Mouse (Mus musculus) neutrophil, adult 5-6 weeks (primary cell): ENCODE data around the gene Golph3l. TPM values are rescaled to one million over a fixed set of nuclear protein-coding genes. Genes with fewer than 3 reads are reported as not detected.
A peak's percentile ranks its signal among the peaks of the same experiment; 100 is the strongest.
"Not testable (repeated sequence)": the region's sequence is repeated elsewhere in the genome, so short reads cannot be mapped to it uniquely, and the experiment has no call there.

Experiments
- ATAC-seq: fragments of 151-379, 151-347 bp; 2 replicates; pipeline ENCODE4 v1.8.0; 2017; ENCODE audit warnings: mild to moderate bottlenecking, moderate TSS enrichment; ENCODE audit not compliant: insufficient number of reproducible peaks, poor library complexity, low FRiP score, severe bottlenecking; ENCODE audit errors: extremely low read depth
- total RNA-seq: library from RNA; stranded (forward); fragments of 200-1000 nt; gene quantifications from 2 replicates; pipeline ENCODE4 v1.2.3, GENCODE M21; 2017

The Golph3l gene
- total RNA-seq, 1 experiment from 2014 or later, result 34.0 TPM

- ATAC-seq, result peak; percentile 34
Measured at GRCm38 (mm10) chr3:95652204-95652811, 63.6 kb downstream of the Golph3l start.

- no peak for ATAC-seq
Measured at GRCm38 (mm10) chr3:95652871-95653270, 64.1 kb downstream of the Golph3l start.

DNA sequence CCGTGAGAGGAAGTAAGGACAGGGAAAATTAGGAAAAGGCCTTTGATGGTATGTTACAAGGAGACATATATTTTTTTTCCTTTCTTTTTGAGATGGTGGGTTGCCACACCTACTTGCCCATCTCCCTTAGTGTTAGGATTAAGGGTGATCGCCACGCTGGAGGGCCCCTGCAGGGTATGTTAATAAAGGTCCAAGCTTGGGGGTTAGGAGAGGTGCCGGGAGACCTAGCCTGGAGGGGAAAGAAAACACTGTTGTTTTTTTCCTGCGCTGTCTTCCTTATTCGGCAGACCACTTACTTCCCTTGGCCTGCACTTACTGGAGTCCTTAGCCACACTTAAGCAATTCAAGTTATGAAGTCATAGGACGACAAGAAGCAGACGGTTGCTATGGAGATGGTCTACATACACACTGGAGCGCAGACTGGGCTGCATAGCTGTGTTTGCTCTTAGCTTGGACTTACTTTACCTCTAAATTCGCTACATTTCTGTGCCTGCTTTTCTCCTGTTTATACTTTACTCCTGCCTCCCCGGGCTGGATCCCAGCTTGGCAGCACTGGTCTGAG, 64.8 kb downstream of the Golph3l start:
- ATAC-seq, result peak; percentile 47

DNA sequence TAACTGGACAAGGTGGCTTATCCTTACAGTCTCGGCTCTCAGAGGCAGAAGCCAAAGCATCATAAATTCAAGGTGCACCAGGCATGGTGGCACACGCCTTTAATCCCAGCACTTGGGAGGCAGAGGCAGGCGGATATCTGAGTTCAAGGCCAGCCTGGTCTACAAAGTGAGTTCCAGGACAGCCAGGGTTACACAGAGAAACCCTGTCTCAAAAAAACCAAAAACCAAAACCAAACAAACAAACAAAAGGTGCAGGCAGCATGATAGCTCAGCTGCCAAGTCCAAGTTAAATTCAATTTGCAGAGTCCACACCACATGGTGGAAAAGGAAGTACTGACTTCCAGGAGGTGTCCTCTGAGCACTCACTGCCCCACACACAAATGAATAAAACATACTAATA, 65.6 kb downstream of the Golph3l start:
- not testable (repeated sequence) for ATAC-seq

- no peak for ATAC-seq
Measured at GRCm38 (mm10) chr3:95655437-95655836, 66.7 kb downstream of the Golph3l start.

DNA sequence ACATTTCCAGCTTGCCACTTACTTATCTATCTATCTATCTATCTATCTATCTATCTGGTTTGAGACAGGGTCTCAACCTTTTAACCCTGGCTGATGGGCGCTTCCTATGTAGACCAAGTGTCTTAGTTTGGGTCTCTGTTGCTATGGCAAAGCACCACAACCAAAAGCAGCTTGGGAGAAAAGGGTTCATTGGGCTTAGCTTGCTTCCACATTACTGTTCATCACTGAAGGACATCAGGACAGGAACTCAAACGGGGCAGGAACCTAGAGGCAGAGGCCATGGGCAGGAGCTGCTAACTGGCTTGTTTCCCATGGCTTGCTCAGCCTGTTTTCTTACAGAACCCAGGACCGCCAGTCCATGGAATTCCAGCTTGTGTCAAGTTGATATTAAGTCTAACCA, 68.4 kb downstream of the Golph3l start:
- ATAC-seq, result no peak

- ATAC-seq, result no peak
Measured at GRCm38 (mm10) chr3:95657711-95658110, 69.0 kb downstream of the Golph3l start.

DNA sequence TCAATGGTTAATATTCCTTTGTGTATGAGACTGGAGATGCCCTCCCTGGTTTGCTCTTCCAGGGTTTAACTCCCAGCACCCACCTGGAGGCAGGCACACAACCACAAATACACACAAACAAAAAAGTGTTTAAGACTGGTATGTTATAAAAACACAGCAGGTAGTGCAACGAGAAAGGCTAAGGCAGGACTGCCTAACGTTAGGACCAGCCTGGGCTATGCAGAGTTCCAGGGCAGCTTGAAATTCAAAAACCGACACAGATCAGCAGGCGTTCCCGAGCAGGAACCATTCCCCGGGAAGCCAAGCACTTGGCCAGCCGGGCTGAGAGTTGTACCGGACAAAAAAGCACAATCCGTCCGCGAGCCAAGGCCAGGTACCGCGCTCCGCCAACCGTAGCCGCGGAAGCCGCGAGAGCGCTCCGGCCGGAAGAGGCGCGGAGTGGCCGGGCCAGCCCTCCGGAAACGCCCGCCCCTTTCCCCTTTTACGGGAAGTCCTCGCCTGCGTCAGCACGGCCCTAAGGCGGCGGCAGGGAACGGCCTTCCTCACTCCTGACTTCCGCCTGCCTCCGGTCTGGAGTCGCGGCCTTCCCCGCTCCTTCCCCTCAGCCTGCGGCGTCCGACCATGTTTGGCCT, 69.6 kb downstream of the Golph3l start, which contains the start of gene Mcl1:
Mcl1 (plus strand) TSS at position 553 of the 632 bp plus-strand sequence.
- ATAC-seq, result peak; percentile 81

DNA sequence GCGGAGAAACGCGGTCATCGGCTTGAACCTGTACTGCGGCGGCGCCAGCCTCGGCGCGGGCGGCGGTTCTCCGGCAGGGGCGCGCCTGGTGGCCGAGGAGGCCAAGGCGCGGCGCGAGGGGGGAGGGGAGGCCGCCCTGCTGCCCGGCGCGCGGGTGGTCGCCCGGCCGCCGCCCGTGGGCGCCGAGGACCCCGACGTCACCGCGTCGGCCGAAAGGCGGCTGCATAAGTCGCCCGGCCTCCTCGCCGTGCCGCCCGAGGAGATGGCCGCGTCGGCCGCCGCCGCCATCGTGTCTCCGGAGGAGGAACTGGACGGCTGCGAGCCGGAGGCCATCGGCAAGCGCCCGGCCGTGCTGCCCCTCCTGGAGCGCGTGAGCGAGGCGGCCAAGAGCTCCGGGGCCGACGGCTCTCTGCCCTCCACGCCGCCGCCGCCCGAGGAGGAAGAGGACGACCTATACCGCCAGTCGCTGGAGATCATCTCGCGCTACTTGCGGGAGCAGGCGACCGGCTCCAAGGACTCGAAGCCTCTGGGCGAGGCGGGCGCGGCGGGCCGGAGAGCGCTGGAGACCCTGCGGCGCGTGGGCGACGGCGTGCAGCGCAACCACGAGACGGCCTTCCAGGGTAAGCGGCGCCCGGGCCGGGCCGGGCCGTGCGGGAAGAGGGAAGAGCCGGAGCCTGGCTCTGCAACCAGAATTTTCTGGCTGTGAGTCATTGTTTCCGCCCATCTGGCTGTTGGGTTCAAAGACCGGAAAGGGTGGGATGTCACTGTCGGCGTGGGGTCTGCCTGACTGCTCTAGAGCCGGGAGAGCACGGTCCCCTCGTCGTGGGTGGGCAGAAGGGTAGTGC, 70.4 kb downstream of the Golph3l start:
- peak; percentile 24; the same call in 1 of the 2 replicates for ATAC-seq

DNA sequence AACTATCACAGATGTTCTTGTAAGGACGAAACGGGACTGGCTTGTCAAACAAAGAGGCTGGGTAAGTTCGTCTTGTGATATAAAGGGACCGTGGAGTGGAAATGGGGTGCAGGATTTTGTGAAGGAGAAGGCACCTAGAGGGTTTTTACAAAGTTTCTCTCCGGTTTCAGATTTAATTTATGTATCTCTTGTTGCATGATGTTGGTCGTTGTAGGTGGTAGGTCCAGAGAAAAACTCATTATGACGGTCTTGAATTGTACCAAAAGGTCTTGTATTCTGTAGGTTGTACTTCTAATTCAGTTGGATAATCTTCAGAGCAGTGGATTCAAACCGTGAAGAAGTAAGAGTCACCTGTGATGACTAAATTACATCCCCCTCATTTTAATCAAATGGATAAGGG, 71.2 kb downstream of the Golph3l start:
- no peak for ATAC-seq

DNA sequence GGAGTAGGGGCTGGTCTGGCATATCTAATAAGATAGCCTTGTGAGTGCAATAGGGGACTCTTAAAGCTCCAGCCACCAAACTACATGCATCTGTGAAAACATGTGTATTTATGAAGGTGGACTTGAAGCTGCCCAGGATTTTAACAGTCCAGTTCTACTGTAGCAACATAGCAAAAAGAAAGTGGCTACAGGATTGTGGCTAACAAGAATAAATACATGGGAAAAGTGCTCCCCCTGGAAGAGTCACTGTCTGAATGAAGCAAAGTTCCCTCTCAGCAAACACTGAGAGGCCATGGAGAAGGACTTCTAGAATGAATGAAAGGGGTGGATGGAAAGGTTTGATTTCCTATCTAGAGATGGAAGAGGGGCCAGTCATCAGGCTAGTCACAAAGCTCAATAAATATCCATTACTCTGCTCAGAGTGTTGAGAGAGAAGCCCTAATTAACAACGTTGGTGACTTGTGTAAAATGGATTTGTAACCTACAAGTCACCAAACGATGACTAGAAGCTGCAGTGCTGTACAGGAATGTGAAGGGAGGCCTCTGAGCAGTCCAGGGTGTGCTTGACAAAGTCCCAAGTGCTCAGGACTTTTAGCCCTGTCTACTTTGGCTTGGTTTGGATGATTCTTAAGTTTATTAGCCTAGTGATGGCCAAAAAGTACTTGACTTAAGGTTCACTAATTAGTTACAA, 72.2 kb downstream of the Golph3l start:
- no peak for ATAC-seq

DNA sequence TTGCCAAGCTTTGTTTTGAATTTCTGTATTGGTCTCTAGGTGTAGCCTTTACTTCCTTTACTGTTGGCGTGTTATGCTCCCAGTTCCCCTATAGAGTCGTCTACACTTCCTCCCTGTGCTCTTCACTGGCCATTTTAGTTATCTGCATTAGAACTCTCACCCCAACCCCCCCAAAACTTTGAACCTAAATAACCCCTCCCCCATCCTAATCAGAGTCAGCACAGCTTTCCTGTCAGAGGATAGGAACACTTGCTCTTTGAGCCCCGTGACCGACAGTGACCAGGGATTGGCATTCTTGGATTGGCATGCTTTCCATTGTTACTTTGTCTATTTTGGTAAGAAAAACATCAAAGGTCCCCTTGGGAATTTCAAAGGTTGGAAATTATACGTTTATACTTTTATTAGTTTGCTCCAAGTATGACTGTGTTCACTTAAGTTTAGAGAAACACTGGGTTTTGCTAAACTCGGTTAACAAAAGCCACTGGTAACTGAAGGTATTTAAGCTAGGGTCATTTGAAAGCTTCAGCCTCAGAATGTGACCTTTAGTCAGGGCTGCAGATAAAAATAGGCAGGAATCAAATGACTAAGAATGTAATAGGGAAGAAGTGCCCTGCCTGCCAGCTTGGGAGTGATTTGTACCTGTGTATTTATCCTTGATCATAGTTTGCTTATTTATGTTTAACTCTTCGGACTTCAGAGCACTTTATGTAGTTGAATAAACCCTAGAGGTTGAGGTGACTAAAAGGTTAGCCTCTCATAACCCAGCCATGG, 73.4 kb downstream of the Golph3l start:
- ATAC-seq, result no peak

DNA sequence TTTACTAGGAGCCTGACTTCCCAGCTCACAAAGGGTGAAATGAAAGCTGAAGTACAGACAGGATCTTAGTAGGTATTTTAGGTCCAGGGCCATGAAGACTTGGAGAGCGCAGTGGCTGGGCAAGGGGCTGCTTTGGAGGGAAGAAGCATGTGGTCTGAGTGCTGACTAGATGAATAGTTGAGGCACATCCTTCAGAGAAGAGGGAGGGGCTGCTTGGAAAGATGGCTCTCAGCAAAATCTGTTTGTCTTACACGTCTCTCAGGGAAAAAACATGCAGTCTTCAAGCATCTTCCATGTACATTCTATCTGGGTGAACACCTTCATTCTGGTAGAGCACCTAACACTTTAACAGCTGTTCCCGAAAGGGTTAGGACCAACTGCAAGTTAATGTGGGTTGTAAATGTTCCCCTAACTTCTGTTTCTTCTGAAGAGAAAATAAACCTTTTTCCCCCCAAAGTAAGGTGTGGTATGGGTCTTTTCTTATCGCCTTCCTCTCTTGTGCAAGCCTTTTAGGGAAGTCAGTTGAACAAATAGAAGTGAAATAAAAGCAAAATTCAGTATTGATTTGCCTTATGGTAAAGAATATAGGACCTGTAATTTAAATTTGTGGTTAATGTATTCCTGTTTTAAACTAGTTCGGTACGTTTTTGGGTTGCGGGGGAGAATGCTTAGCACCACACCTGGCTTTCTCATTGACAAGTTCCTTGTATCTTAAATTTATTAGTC, 74.2 kb downstream of the Golph3l start:
- no peak for ATAC-seq

DNA sequence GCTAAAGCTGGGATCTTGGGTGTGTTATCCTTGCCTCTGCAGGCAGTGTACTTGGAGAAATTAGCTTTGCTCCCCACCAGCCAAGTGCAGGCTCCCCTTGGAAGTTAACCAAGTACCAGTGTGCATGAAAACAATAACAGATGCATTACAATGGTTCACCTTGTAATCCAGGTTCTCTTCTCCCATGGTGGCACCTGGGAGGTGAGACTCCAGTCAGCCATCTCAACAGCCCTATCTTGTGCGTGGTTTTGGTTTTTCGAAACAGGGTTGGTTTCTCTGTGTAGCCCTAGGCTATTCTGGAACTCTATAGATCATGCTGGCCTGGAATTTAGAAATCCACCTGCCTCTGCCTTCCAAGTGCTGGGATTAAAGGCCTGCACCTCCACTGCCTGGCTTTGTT, 74.8 kb downstream of the Golph3l start:
- ATAC-seq, result no peak

GRCm38 (mm10) chr3:95663969-95664608, 75.4 kb downstream of the Golph3l start:
- no peak for ATAC-seq

GRCm38 (mm10) chr3:95664940-95665352, 76.2 kb downstream of the Golph3l start:
- ATAC-seq, result no peak

GRCm38 (mm10) chr3:95666124-95666844, 77.5 kb downstream of the Golph3l start:
- no peak for ATAC-seq
